Mouse (Mus musculus) adrenal gland, postnatal 36 days (tissue): ENCODE measurements around the gene Ccdc107. TPM values are rescaled to one million over a fixed set of nuclear protein-coding genes. Genes with fewer than 3 reads are reported as not detected.
"Not testable (repeated sequence)": the region's sequence is repeated elsewhere in the genome, so short reads cannot be mapped to it uniquely, and the experiment has no call there.

ENCODE experiments used
- DNase-seq, 2 experiments: peaks; one replicate each; pipeline ENCODE4 v3.0.0; 2021; ENCODE audit warnings: mixed read lengths in 1 of 2
- total RNA-seq, 2 experiments: library from RNA; stranded (reverse); gene quantifications; 2 replicates each; pipeline ENCODE4 v1.2.3; 2021

Gene Ccdc107
- total RNA-seq, 2 experiments from 2014 or later, result 57.3 to 59.3 TPM

DNA sequence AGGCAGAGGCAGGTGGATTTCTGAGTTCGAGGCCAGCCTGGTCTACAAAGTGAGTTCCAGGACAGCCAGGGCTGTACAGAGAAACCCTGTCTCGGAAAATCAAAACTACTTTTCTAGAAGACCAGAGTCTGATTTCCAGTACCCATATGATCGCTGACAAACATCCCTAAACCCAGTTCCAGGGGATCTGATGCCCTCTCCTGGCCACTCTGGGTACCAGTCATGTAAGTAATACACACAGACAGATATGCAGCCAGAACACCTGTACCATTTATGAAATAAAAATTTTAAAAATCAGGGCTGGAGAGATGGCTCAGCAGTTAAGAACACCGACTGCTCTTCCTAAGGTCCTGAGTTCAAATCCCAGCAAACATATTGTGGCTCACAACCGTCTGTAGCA, 7.0 kb upstream of the Ccdc107 start:
- not testable (repeated sequence) for DNase-seq

DNA sequence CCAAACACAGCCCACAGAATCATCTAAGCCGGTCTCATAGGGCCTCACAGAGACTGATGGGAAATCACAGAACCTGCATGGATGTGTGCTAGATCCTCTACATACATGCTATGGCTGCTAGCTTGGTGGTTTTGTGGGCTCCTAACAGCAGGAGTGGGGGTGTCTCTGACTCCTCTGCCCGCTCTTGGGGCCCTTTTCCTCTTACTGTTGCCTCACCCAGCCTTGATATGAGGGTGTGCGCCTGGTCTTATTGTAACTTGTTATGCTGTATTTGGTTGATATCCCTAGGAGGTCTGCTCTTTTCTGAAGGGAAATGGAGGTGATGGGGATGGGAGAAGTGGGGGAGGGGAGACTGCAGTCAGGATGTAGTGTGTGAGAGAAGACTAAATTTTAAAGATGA, 3.1 kb upstream of the Ccdc107 start:
- DNase-seq, result no peak

DNA sequence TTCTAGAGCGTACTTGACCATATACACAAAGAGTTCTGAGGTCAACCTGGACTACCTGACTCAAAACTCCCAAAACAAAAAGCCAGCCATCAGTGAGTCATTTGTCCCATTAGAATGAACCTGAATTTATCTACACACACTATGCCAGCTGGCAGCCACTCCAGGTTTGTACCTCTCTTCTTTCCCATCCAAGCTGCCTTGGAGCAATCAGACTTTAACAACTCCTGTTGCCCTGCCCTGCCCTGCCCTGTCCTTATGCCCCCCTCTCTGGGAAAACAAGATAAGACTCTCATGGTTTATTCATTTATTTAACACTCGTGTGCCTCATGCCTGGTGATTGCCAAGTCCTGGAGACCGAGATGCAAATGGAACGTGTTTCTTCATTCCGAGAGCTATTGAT, 1.9 kb upstream of the Ccdc107 start:
- no peak for DNase-seq

DNA sequence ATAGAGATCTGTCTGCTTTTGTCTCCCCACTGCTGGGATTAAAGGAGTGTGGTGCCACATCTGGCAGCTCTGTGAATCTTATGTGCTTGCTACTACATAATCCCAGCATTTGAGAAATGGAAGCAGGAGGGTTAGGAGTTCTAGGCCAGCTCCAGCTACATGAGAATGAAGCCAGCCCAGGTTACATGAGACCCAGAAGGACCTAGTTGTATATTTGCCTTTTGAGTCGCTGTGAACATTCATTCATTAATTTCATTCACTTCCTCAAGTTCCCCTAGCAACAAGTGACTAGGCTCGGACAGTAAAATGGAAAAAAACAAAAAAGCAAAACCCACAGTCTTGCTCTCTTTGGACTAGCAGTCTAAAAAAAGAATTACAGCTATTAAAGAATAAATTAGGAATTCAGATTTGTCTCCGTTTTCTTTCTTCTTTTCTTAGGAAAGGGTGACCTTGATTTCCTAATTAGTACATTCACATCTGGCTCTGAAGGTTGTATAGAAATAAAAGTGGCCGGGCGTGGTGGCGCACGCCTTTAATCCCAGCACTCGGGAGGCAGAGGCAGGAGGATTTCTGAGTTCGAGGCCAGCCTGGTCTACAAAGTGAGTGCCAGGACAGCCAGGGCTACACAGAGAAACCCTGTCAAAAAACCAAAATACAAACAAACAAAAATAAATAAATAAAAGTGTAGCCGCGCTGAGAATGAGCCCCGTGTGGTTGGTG, 439 bp upstream of the Ccdc107 start:
- no peak for DNase-seq

DNA sequence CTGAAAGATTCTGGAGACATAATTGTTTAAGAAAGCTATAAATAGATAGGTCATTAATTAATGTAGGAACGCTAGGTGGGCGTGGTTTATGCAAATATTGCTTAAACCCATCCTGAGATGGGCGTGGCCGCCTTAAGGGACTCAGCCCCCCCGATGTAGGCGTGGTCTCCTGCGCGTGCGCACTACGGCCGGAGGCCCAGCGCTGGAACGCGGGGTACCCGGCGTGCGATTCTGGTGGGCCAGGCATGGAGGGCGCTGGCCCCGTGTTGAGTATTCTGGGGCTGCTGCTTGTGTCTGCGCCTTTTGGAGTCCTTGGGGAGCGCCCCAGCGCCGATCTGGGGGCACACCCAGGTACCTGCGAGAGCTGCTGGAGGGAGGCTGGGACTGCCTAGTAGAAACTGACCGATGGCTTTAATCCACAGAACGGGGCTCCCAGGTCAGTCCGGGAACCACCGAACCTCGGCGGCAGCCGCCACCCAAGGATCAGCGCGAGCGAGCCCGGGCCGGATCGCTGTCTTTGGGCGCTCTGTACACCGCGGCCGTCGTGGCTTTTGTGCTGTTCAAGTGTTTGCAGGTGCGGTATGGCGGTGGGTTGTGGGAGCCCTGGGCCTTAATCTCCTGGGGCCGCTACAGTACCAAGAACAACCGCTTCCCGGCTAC, 616 bp downstream of the Ccdc107 start:
- DNase-seq, result peak; percentile 97 to 98

DNA sequence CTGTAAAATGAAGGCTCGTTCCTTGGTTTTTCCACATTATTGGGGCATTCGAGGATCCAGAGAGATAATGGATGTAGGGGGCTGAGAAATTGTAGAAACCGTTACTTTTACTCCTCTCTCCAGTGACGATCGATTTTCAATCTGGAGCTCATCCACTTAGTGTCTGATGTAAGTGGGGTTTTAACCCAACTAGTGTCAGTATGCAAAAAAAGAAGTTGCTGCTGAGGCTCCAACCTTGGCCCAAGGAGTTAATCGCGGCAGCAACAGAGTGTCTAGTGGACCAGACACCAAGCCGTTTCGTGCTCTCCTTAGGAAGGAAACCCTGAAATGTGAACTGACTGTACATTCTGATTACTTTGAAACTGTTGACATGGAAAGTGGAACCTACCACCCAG, 1.1 kb downstream of the Ccdc107 start:
- no peak for DNase-seq

DNA sequence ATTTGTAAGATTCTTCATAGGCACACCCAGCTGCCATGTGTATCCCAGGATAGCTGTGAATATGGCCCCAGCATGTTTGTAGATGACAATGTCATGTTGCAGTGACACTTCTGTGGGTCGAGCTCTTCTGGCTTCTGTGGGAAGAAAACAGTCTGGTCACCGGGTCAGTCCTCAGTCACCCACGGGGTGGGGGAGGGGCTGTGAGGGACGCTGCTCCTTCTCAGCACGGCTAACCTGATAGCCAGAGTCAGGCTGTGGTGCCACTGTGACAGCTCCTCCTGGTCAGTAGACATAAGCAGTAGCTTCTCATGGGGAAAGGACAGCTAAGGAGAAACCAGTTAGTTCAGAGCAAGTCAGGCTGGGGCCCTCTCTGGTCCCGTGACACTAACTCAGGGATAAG, 3.9 kb downstream of the Ccdc107 start:
- DNase-seq, result no peak

DNA sequence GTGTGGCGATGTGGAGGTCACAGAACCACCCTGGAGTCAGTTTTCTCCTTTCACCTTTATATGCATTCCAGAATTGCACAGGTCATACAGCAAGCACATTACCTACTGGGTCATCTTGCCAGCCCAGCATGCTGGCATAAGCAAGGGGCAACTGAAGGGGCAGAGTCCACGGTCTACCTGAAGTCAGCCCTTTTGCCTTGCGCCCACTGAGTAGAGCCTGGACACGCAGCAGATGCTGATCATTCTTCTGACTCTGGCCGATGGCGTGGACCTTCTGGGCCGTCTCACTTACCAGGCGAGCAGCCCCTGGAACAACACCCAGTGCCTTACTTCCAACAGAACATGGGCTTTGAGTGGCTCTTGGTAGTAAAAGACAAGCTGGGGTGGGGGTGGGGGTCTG, 4.7 kb downstream of the Ccdc107 start:
- no peak for DNase-seq

DNA sequence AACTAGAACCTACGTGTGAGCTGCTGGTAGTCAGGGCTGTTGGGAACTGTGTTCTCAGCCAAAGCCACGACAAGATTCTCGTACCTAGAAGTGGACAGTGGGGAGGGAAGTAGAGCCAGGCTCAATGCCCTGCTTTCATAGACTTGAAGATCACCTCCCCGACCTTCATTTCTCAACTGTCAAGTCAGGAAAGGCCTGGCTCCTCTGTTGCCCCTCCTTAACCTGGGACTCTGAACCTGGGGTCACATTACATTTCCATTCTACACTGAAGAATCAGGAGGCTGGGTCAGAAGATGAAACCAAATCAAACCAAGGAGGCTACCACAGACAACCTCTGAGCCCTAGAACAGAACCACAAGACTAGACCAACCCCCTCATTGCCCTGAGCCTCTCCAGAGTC, 5.2 kb downstream of the Ccdc107 start:
- no peak for DNase-seq

DNA sequence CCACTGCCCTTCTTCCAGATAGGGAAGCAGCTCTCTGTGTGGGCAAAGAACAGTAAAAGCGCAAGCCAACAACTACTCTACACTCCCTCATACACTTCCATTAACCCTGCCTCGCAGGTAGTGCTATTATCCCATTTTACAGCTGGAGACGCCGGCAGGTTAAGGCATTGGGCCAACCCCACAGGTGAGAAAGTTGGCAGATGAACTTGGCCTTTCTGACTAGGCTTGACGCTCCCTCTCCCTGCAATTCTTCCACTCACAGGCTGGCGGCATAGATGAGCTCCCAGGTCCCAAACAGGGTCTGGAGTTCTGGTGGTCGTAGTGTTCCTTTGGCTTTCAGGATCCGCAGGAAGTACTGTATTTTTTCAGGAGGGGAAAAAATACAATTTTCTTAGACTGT, 6.3 kb downstream of the Ccdc107 start:
- peak in 1 of 2 experiments; percentile 22 for DNase-seq

DNA sequence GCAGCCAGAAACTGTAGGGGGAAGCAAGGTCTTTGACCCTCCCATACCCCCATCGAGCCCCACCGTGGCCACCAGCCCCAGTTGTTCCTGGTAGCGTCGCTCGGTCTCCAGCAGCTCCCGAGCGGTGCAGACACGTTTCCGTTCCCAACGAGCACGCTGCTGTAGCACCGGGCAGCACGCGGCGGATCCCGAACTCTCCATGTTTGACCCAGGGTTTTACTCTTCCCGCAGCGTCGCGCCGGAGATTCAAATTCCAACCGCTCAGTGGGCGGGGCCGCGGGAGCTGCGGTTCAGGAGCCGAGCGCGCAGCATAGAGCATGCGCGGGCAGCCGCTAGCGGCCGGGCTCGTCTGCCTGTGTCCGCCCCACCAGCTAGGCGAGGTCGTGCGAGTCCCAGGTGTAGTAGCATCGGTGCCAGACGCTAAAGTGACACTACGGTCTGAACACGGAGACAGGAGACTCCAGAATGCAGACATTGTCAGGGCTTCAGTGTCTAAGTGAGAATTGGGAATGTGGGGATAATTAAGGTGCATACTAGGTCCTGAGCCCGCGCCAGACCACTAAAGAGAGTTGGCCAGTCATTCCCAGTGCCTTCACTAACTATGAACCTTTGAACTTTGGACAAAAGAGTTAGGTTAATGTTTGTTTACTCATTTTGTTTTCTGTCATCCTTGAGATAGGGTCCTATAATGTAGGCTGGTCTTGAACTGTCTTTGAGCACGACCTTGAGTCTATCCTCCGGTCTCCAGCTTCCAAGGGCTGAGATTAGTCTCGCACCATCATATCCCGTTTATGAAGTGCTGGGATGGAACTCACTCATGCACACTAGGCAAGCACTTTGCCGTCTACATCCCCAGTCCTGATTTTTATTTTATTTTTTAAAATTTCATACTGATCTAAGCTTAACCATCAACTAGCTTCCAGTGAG, 7.0 kb downstream of the Ccdc107 start, which contains the start of gene Arhgef39:
Arhgef39 (minus strand) TSS at position 289 of the 927 bp plus-strand sequence.
- peak; percentile 90 to 93 for DNase-seq

DNA sequence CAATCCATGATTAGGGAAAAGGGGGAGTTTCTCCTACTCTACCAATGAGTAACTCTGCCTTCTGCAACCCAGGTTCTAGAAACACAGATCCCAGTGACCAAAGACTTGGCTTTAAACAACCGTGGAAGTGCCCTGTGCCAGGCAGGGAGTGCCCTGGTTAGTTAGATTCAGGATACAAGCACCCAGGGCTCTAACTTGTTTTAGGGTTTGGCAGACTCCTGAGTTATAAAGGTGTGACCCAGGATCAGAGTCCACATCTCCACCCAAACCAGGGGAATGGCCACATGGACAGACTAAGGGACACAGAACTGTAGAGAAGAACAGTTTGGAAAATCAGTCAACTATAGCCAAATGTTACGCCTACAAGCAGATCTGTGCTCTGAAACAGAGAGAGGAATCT, 10.3 kb downstream of the Ccdc107 start:
- no peak for DNase-seq

DNA sequence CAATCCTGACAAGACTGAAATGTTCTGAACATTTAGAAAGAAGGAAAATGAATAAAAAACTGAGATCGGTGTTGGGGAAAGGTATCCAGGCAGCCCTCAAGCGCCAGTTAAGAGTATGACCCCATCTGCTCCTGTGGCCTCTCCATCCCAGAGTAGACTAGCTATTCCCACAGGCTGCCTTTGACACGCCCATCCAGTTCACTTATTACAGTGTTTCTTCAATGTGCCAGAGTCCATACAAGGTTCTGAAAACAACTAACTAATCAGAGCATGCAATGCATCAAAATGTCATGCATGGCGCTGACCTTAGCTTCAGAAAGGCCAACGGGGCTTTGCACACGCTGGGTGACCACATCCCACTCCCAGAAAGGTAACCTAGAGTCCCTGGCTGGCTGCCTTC, 10.8 kb downstream of the Ccdc107 start:
- DNase-seq, result no peak

DNA sequence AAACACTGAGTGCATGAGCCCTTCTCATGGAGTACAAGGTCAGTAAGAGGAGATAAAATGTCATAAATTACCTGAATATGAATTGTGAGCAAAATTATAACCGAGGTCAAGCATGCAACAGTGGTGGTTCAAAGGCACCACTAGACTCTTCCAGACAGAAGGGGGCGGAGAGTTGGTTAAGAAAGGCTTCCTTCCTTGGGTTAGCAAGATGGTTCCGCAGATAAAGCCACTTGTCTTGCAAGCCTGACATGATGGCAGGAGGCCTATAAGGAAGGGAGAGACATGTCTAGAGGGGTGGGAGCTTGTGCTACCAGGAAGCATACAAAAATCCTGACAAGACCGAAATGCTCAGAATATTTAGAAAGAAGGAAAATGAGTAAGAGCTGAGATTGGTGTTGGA, 11.6 kb downstream of the Ccdc107 start:
- no peak for DNase-seq

DNA sequence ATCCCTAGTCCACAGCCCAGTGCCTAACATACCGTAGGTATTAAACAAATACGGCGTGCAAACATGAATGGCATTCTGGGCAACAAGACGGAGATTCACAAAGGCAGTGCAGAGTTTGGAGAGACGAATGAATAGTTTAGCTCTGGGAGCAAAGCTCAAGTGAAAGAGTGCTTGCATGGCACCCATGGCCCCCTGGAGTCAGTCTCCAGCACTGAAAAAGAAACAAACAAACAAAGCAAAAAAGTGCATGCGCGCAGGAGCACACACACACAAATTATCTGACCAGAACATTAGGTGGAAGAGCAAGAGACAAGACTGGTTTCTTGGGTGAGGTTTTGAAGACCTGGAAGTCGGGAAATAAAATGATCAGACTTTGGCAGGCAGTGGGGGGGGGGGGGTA, 13.4 kb downstream of the Ccdc107 start:
- no peak for DNase-seq

DNA sequence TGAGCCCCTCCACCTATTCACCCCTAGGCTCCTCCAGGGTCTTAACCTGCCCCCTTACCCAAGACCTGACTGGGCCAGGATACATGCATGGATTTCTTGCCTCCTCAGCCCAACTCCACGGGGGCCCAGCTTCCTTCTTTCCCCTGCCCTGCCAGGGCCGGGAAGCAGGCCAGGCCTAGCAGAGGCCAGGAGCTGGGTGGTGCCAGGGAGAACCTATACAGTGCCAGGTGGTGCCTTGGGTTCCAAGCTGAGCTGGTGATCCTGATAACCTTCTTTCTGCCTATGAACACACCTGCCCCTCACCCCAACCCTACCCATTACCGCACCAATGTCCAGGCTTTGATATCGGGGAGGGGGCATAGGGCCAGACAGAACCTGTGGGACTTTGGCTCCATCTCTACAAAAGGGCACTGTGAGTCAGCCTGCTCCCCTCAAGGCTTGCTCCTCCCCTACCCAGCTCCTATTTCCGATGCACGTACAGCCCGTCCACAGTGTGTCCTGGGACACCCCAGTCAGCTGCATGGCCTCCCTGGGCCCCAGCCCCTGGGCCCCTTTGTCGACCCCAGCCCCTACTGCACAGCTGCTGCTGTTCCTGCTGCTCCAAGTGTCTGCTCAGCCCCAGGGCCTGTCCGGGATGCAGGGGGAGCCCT, 14.0 kb downstream of the Ccdc107 start, which contains the start of gene Car9:
Car9 (plus strand) TSS at position 431 of the 650 bp plus-strand sequence.
- peak in 1 of 2 experiments; percentile 25 for DNase-seq

DNA sequence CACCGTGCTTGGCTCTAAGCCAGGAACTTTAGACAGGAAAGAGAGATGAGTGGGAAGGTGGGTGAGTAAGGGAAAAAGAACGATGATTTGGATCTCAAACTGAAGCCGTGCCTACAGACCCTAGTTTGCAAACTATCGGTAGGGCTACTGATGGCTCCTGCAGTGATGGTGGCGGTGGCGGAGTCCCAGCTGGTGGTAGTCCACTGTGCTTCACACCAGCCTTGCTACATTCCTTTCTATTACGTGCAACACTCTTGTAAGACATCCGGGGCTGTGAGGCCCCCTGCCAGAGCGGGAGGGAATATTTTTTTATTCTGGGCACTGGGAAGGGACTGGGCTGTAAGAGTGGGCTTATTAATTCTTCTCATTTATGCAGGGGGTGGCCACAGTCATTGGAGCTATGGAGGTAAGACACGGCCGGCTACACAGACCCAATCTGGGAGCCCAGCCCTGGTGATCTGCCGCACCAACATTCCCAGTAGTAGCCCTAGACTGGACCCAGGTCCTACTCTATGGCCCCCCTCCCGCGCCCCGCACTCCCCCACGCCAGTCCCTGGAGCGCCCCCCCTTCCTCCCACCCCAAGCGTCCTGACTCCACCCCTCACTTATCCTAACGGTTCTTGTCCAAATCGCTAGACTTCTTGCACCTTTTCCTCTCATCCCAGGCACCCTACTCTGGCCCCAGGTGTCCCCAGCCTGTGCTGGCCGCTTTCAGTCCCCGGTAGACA, 15.4 kb downstream of the Ccdc107 start:
- DNase-seq, result peak in 1 of 2 experiments; percentile 15

DNA sequence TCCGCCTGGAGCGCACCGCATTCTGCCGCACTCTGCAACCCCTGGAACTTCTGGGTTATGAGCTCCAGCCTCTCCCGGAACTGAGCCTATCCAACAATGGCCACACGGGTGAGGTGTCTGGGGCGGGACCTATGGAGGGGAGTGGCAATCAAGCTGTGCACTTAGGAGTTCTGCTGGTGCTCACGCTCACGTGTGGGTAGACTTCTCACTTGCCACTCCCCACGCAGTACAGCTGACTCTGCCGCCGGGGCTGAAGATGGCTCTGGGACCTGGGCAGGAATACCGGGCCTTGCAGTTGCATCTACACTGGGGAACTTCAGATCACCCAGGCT, 15.9 kb downstream of the Ccdc107 start:
- peak; percentile 76 to 81 for DNase-seq

DNA sequence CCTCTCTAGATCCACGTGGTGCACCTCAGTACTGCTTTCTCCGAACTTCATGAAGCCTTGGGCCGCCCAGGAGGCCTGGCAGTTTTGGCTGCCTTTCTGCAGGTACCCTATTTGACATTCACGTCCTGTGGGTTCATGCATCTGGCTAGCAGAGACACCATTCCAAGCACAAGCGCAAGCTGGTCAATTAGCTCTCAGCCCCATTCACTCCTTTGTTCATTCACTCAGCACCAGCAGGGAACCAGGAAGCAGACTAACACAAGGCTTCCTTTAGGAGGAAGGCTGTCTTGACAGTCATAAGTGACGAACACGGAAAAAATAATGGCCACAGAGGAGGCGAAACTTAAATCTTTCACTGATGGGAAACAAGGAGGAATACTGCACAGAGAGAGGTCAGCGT, 16.4 kb downstream of the Ccdc107 start:
- DNase-seq, result no peak

DNA sequence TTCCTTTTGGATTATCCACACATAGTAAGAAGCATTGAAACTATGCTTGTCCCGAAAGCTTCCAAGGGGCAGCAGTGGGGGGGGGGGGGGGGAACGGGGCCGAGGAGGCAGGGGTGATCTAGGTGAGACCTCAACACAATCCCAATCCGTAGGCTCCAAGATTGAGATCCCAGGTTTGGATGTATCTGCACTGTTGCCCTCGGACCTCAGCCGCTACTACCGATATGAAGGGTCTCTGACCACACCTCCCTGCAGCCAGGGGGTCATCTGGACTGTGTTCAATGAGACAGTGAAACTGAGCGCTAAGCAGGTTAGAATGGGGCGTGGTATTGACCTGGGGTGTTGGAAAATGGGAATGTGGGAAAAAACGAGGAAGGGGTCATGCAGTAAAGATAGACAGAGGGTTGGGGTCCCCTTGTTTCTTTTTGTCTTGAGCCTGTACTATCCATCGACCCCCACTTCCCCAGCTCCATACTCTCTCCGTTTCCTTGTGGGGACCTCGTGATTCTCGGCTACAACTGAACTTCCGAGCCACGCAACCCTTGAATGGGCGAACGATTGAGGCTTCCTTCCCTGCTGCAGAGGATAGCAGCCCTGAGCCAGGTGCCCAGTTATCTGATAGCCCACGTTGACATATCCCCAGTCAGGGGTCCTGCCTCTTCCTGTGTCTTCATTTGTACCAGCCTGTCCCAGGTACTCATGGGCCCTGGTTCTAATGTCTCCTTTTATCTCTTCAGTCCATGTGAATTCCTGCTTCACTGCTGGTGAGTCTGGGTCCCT, 19.2 kb downstream of the Ccdc107 start:
- DNase-seq, result no peak

DNA sequence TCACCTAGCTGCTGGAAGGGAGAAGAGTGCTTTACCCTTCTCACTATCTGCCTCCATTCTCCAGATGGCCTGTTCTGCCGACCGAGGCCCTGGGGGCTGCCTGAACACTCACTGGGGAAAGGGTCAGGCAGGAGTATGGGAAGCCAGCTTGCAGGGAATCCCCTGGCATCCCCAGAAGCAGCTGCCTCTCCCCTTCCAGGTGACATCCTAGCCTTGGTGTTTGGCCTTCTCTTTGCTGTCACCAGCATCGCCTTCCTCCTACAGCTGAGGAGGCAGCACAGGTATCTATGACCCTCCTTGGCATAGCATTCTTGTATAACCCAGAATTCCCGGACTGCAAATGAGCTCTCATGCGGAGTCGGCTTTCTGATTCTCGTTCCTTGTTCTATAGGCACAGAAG, 20.0 kb downstream of the Ccdc107 start:
- DNase-seq, result no peak
